Mouse (Mus musculus): Measurements from ENCODE around the gene Tmem259. TPM values are rescaled to one million over a fixed set of nuclear protein-coding genes. Genes with fewer than 3 reads are reported as not detected.

Tmem259 gene
- polyA plus RNA-seq (2021; fragmentation: Nextera tagmentation) = 15.5 and 16.3 TPM in 2 replicates
- long read RNA-seq, experiment 1, transcript Tmem259-201 (11 exons, 2,225 nt) = major isoform, 9 of 35 reads
- long read RNA-seq, experiment 1, partial matches to known transcripts = 18 of 35 reads
- long read RNA-seq, experiment 1, other reads (novel, unspliced or antisense) = 7 of 35 reads
- long read RNA-seq, experiment 2, transcript Tmem259-201 (11 exons, 2,225 nt) = major isoform, 6 of 42 reads
- long read RNA-seq, experiment 2, partial matches to known transcripts = 29 of 42 reads
- long read RNA-seq, experiment 2, other reads (novel, unspliced or antisense) = 7 of 42 reads

GRCm38 (mm10) chr10:79984195-79984816, at the start of gene Tmem259:
Gene Tmem259, minus strand, starts transcription at chr10:79984330.

GRCm38 (mm10) chr10:80016511-80016910, 32.4 kb upstream of the Tmem259 start, which contains the start of gene Arhgap45:
Gene Arhgap45, plus strand, starts transcription at chr10:80016653.

GRCm38 (mm10) chr10:79996272-79997033, 12.3 kb upstream of the Tmem259 start, which contains the start of gene Abca7:
Gene Abca7, plus strand, starts transcription at chr10:79996494.

GRCm38 (mm10) chr10:79988506-79989271, 4.6 kb upstream of the Tmem259 start, which contains the start of gene Cnn2:
Gene Cnn2, plus strand, starts transcription at chr10:79988584.

GRCm38 (mm10) chr10:79970415-79971182, 13.5 kb downstream of the Tmem259 start, which contains the start of gene Grin3b:
Gene Grin3b, plus strand, starts transcription at chr10:79970715.

GRCm38 (mm10) chr10:79959847-79960601, 24.1 kb downstream of the Tmem259 start, which contains the start of gene Wdr18:
Gene Wdr18, plus strand, starts transcription at chr10:79960152.

GRCm38 (mm10) chr10:79926491-79927323, 57.4 kb downstream of the Tmem259 start, which contains the start of gene Arid3a:
Gene Arid3a, plus strand, starts transcription at chr10:79927043.

Other genes with a start within 250 kb of the Tmem259 start
- 16.1 and 23.3 TPM in 2 replicates for gene Polrmt, start 237.7 kb downstream of the Tmem259 start, polyA plus RNA-seq (2021; fragmentation: Nextera tagmentation)
- 5.9 and 7.2 TPM in 2 replicates for gene Fgf22, start 229.3 kb downstream of the Tmem259 start, polyA plus RNA-seq (2021; fragmentation: Nextera tagmentation)
- 8.2 and 82.8 TPM in 2 replicates for gene Rnf126, start 217.4 kb downstream of the Tmem259 start, polyA plus RNA-seq (2021; fragmentation: Nextera tagmentation)
- 1.2 and 1.8 TPM in 2 replicates for gene Fstl3, start 207.1 kb downstream of the Tmem259 start, polyA plus RNA-seq (2021; fragmentation: Nextera tagmentation)
- gene Prss57, start 193.4 kb downstream of the Tmem259 start, polyA plus RNA-seq (2021; fragmentation: Nextera tagmentation) = 1.1 and 2.3 TPM in 2 replicates
- 53.6 and 165 TPM in 2 replicates for gene Palm, start 190.8 kb downstream of the Tmem259 start, polyA plus RNA-seq (2021; fragmentation: Nextera tagmentation)
- gene Misp, start 163.3 kb downstream of the Tmem259 start, polyA plus RNA-seq (2021; fragmentation: Nextera tagmentation) = 0.13 and 0.25 TPM in 2 replicates
- 15.2 and 16.7 TPM in 2 replicates for gene Ptbp1, start 129.9 kb downstream of the Tmem259 start, polyA plus RNA-seq (2021; fragmentation: Nextera tagmentation)
- 5.8 and 7.2 TPM in 2 replicates for gene Prtn3, start 109.9 kb downstream of the Tmem259 start, polyA plus RNA-seq (2021; fragmentation: Nextera tagmentation)
- gene Plppr3, start 109.7 kb downstream of the Tmem259 start, polyA plus RNA-seq (2021; fragmentation: Nextera tagmentation) = 33.9 and 47.5 TPM in 2 replicates
- gene Elane, start 98.1 kb downstream of the Tmem259 start, polyA plus RNA-seq (2021; fragmentation: Nextera tagmentation) = not detected in 2 replicates
- gene Cfd, start 93.5 kb downstream of the Tmem259 start, polyA plus RNA-seq (2021; fragmentation: Nextera tagmentation) = not detected in 2 replicates
- gene Med16, start 75.4 kb downstream of the Tmem259 start, polyA plus RNA-seq (2021; fragmentation: Nextera tagmentation) = 30.8 and 51.7 TPM in 2 replicates
- gene Gm26602, start 73.5 kb downstream of the Tmem259 start, polyA plus RNA-seq (2021; fragmentation: Nextera tagmentation) = not detected in 2 replicates
- gene Kiss1r, start 67.4 kb downstream of the Tmem259 start, polyA plus RNA-seq (2021; fragmentation: Nextera tagmentation) = 4.6 and 5.7 TPM in 2 replicates
- gene R3hdm4, start 63.1 kb downstream of the Tmem259 start, polyA plus RNA-seq (2021; fragmentation: Nextera tagmentation) = 220 and 307 TPM in 2 replicates
- 1.3 and 1.9 TPM in 2 replicates for gene Arid3a, start 57.3 kb downstream of the Tmem259 start, polyA plus RNA-seq (2021; fragmentation: Nextera tagmentation)
- 71.4 and 97.3 TPM in 2 replicates for gene Wdr18, start 24.2 kb downstream of the Tmem259 start, polyA plus RNA-seq (2021; fragmentation: Nextera tagmentation)
- 0.11 and 0.25 TPM in 2 replicates for gene Grin3b, start 13.6 kb downstream of the Tmem259 start, polyA plus RNA-seq (2021; fragmentation: Nextera tagmentation)
- 9.0 and 11.4 TPM in 2 replicates for gene Cnn2, start 4.3 kb upstream of the Tmem259 start, polyA plus RNA-seq (2021; fragmentation: Nextera tagmentation)
- gene Abca7, start 12.2 kb upstream of the Tmem259 start, polyA plus RNA-seq (2021; fragmentation: Nextera tagmentation) = 1.4 and 1.5 TPM in 2 replicates
- 1.1 and 1.3 TPM in 2 replicates for gene Arhgap45, start 32.3 kb upstream of the Tmem259 start, polyA plus RNA-seq (2021; fragmentation: Nextera tagmentation)
- gene Polr2e, start 55.5 kb upstream of the Tmem259 start, polyA plus RNA-seq (2021; fragmentation: Nextera tagmentation) = 196 and 262 TPM in 2 replicates
- 1,067 and 1,120 TPM in 2 replicates for gene Gpx4, start 62.8 kb upstream of the Tmem259 start, polyA plus RNA-seq (2021; fragmentation: Nextera tagmentation)
- gene Sbno2, start 121.2 kb upstream of the Tmem259 start, polyA plus RNA-seq (2021; fragmentation: Nextera tagmentation) = 2.7 and 3.4 TPM in 2 replicates
- 13.1 and 20.8 TPM in 2 replicates for gene Stk11, start 131.5 kb upstream of the Tmem259 start, polyA plus RNA-seq (2021; fragmentation: Nextera tagmentation)
- gene Atp5d, start 154.3 kb upstream of the Tmem259 start, polyA plus RNA-seq (2021; fragmentation: Nextera tagmentation) = 898 and 915 TPM in 2 replicates
- 43.4 and 61.5 TPM in 2 replicates for gene Cbarp, start 156.5 kb upstream of the Tmem259 start, polyA plus RNA-seq (2021; fragmentation: Nextera tagmentation)
- 4.7 and 33.2 TPM in 2 replicates for gene Midn, start 163.9 kb upstream of the Tmem259 start, polyA plus RNA-seq (2021; fragmentation: Nextera tagmentation)
- 150 and 175 TPM in 2 replicates for gene Cirbp, start 181.7 kb upstream of the Tmem259 start, polyA plus RNA-seq (2021; fragmentation: Nextera tagmentation)
- gene 1600002K03Rik, start 188.6 kb upstream of the Tmem259 start, polyA plus RNA-seq (2021; fragmentation: Nextera tagmentation) = 10.2 and 10.3 TPM in 2 replicates
- 4.3 and 7.8 TPM in 2 replicates for gene Efna2, start 195.2 kb upstream of the Tmem259 start, polyA plus RNA-seq (2021; fragmentation: Nextera tagmentation)
- gene Mum1, start 242.1 kb upstream of the Tmem259 start, polyA plus RNA-seq (2021; fragmentation: Nextera tagmentation) = 21.6 and 22.7 TPM in 2 replicates